Mouse (Mus musculus): ENCODE measurements at regions not wholly inside any gene's neighbourhood (a gene's known extent, or its start where the extent isn't known, plus 50 kb on each side); places are given as distances from the start of the nearest gene placed in this dataset.

- TF ChIP-seq CTCF (IDR thresholded peaks at IDR 0.05; ENCODE audit: borderline replicate concordance, control insufficient read depth, extremely low read depth, insufficient read depth, low read length, poor library complexity): no peak
- no peak for TF ChIP-seq POLR2A (IDR thresholded peaks at IDR 0.05; ENCODE audit: control insufficient read depth, extremely low read depth, insufficient read depth, low read length, poor library complexity)
Measured at GRCm38 (mm10) chr15:51083677-51084322, 2800.9 kb upstream of the Gm7489 start.

Measured in thymus, adult 2 months (tissue).